Mouse (Mus musculus): ENCODE data around the gene Pkib. TPM values are rescaled to one million over a fixed set of nuclear protein-coding genes. Genes with fewer than 3 reads are reported as not detected.

The Pkib gene
- polyA plus RNA-seq, 2 experiments, result 0.55 to 0.58 TPM

DNA sequence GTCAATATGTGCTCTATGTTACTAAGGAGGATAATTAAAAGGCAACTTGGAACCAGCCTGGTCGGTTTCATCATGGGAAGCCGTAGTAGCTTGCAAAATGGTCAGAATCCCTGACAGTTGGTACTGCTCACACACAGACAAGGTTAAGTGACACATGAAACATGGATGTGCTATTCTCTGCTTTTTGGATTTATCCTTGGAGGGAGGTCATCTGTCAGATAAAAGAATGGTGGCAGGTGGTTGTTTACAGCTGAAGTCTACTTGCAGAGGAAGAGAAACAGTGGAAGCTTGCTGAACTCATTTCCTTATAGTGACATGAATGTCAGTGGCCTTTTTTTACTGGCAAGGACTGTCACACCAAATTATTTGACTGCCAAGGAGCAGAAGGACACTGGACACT, 32.5 kb downstream of the Pkib start:
- H3K9me3 ChIP-seq (ENCODE audit: control insufficient read depth, low read length), result no peaks in the 10 kb centered on the region
- 80% methylated on average over 2 of the region's 2 CpGs for WGBS (ENCODE audit: insufficient replicate concordance)
- no peak overlapping the region for H3K9ac ChIP-seq (replicated peaks)
- TF ChIP-seq CTCF (IDR thresholded peaks at IDR 0.05; ENCODE audit: low read depth) (no peak), EP300 (IDR thresholded peaks at IDR 0.05; ENCODE audit: low read depth) (no peak)
- no peaks in the 10 kb centered on the region for H3K4me1 ChIP-seq (replicated peaks; ENCODE audit: control insufficient read depth in 2 of 2, insufficient read depth in 2 of 2, low read length in 1 of 2)
- DNase-seq (ENCODE audit: low read depth in 3 of 3, low spot score in 3 of 3), result no peak
- no peak for ATAC-seq (ENCODE audit: insufficient read depth)
- no peak overlapping the region for H3K4me3 ChIP-seq (ENCODE audit: insufficient read depth in 1 of 2, low read depth in 2 of 2, low read length in 2 of 2)
- no peaks in the 10 kb centered on the region for H3K27me3 ChIP-seq (ENCODE audit: control insufficient read depth, insufficient read depth, low read length)
- H3K4me2 ChIP-seq (ENCODE audit: low read depth), result no peak overlapping the region
- H3K36me3 ChIP-seq (replicated peaks; ENCODE audit: control insufficient read depth, insufficient read depth, low read depth), result no peaks in the 10 kb centered on the region
- no peak overlapping the region for H3K27ac ChIP-seq

DNA sequence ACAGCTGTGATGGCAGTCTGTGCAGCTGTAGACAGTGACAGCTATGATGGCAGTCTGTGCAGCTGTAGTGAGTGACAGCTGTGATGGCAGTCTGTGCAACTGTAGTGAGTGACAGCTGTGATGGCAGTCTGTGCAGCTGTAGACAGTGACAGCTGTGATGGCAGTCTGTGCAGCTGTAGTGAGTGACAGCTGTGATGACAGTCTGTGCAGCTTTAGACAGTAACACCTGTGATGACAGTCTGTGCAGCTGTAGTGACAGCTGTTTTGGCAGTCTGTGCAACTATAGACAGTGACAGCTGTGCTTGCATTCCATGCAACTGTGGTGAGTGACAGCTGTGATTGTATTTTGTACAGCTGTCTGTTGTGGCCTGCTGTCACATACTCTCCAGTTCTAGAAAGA, 44.0 kb downstream of the Pkib start:
- no peak for DNase-seq (ENCODE audit: low read depth in 3 of 3, low spot score in 3 of 3)
- no peaks in the 10 kb centered on the region for H3K36me3 ChIP-seq (replicated peaks; ENCODE audit: control insufficient read depth, insufficient read depth, low read depth)
- ATAC-seq (ENCODE audit: insufficient read depth), result no peak

DNA sequence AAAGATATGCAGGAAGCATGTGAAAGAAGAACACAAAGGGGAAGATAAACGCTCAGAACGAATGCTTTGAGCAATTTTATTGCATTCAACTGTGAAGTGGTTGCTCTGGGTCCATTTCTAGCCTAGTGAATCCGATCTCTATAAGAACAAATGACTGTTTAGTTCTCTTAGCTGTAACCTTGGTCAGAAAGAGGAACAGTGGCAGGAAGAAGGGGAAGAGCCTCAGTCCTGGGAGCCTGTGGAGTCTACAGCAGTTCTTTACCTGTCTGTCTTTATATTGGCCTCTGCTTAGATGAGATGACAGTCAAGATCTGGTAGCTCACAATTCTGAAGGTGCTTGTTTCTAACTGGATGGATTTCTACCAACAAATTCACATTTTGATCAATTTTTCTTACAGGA, 56.2 kb downstream of the Pkib start:
- H3K27me3 ChIP-seq (ENCODE audit: control insufficient read depth, insufficient read depth, low read length), result no peaks in the 10 kb centered on the region
- H3K4me2 ChIP-seq (ENCODE audit: low read depth), result no peak overlapping the region
- no peaks in the 10 kb centered on the region for H3K36me3 ChIP-seq (replicated peaks; ENCODE audit: control insufficient read depth, insufficient read depth, low read depth)
- no peaks in the 10 kb centered on the region for H3K4me1 ChIP-seq (replicated peaks; ENCODE audit: control insufficient read depth in 2 of 2, insufficient read depth in 2 of 2, low read length in 1 of 2)
- no peak overlapping the region for H3K4me3 ChIP-seq (ENCODE audit: insufficient read depth in 1 of 2, low read depth in 2 of 2, low read length in 2 of 2)
- no peaks in the 10 kb centered on the region for H3K9me3 ChIP-seq (ENCODE audit: control insufficient read depth, low read length)
- ATAC-seq (ENCODE audit: insufficient read depth), result no peak
- H3K9ac ChIP-seq (replicated peaks), result no peak overlapping the region
- no peak for DNase-seq (ENCODE audit: low read depth in 3 of 3, low spot score in 3 of 3)
- no peak for TF ChIP-seq CTCF (IDR thresholded peaks at IDR 0.05; ENCODE audit: low read depth)
- TF ChIP-seq EP300 (IDR thresholded peaks at IDR 0.05; ENCODE audit: low read depth), result no peak
- 35% methylated on average over 3 of the region's 3 CpGs for WGBS (ENCODE audit: insufficient replicate concordance)
- no peak overlapping the region for H3K27ac ChIP-seq

More for the DNA sequence above, 44.0 kb downstream of the Pkib start:
- TF ChIP-seq CTCF (IDR thresholded peaks at IDR 0.05; ENCODE audit: low read depth) (no peak), EP300 (IDR thresholded peaks at IDR 0.05; ENCODE audit: low read depth) (no peak)
- Histone ChIP-seq H3K27ac (no peak overlapping the region), H3K9me3 (ENCODE audit: control insufficient read depth, low read length) (no peaks in the 10 kb centered on the region), H3K4me1 (replicated peaks; ENCODE audit: control insufficient read depth in 2 of 2, insufficient read depth in 2 of 2, low read length in 1 of 2) (no peaks in the 10 kb centered on the region), H3K4me2 (ENCODE audit: low read depth) (no peak overlapping the region), H3K27me3 (ENCODE audit: control insufficient read depth, insufficient read depth, low read length) (no peaks in the 10 kb centered on the region), H3K4me3 (ENCODE audit: insufficient read depth in 1 of 2, low read depth in 2 of 2, low read length in 2 of 2) (no peak overlapping the region), H3K9ac (replicated peaks) (no peak overlapping the region)

DNA sequence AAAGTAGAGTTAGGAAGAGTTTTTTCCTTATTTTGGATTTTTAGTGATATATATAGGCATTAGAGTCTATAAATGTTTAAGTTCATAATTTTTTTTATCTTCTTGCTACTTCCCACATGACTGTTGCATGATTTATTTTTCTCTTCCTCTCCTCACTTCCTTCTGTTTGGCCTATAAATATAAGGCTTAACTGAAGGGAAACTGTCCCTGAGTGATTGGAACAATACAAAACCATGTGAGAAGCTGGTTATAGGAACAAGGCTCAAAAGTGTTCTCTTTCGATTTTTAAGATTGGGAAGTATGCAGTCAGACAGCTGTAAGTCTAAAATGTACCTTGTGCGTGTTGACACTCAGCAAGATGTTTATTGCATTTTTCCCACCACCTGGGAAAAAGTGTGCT, 58.4 kb downstream of the Pkib start:
- 16% methylated on average over 2 of the region's 2 CpGs for WGBS (ENCODE audit: insufficient replicate concordance)
- no peak overlapping the region for H3K4me2 ChIP-seq (ENCODE audit: low read depth)

DNA sequence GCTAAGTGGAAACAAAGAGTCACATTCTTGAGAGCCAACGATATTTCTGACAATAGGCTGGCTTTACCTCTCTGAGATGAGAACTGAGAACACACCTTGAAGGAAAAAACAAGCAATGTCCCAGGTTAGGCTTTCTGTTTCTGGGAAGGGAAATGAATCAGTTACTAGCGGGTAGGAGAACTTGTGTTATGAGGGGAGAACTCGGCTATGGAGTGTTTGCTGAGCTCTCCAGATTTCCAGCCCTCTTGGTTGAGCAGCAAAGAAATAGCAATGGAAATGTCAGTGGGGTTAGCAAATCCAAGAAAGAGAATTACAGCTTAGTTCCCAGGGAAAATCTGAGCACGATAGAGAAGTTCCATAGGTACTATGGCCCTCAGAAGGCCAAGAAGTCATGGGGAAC, 70.5 kb downstream of the Pkib start:
- DNase-seq (ENCODE audit: low read depth in 3 of 3, low spot score in 3 of 3), result no peak
- H3K4me1 ChIP-seq (replicated peaks; ENCODE audit: control insufficient read depth in 2 of 2, insufficient read depth in 2 of 2, low read length in 1 of 2), result no peaks in the 10 kb centered on the region
- TF ChIP-seq CTCF (IDR thresholded peaks at IDR 0.05; ENCODE audit: low read depth), result no peak
- TF ChIP-seq EP300 (IDR thresholded peaks at IDR 0.05; ENCODE audit: low read depth), result no peak
- H3K4me2 ChIP-seq (ENCODE audit: low read depth), result no peak overlapping the region
- H3K9ac ChIP-seq (replicated peaks), result no peak overlapping the region
- H3K27me3 ChIP-seq (ENCODE audit: control insufficient read depth, insufficient read depth, low read length), result no peaks in the 10 kb centered on the region
- H3K36me3 ChIP-seq (replicated peaks; ENCODE audit: control insufficient read depth, insufficient read depth, low read depth), result no peaks in the 10 kb centered on the region
- no peak overlapping the region for H3K27ac ChIP-seq
- H3K4me3 ChIP-seq (ENCODE audit: insufficient read depth in 1 of 2, low read depth in 2 of 2, low read length in 2 of 2), result no peak overlapping the region
- no peak for ATAC-seq (ENCODE audit: insufficient read depth)
- WGBS (ENCODE audit: insufficient replicate concordance), result 64% methylated on average over 4 of the region's 4 CpGs
- H3K9me3 ChIP-seq (ENCODE audit: control insufficient read depth, low read length), result no peaks in the 10 kb centered on the region

More for the DNA sequence above, 58.4 kb downstream of the Pkib start:
- H3K9ac ChIP-seq (replicated peaks), result no peak overlapping the region
- ATAC-seq (ENCODE audit: insufficient read depth) (no peak), DNase-seq (ENCODE audit: low read depth in 3 of 3, low spot score in 3 of 3) (no peak)
- no peak overlapping the region for H3K4me3 ChIP-seq (ENCODE audit: insufficient read depth in 1 of 2, low read depth in 2 of 2, low read length in 2 of 2)
- H3K9me3 ChIP-seq (ENCODE audit: control insufficient read depth, low read length), result no peaks in the 10 kb centered on the region
- no peaks in the 10 kb centered on the region for H3K27me3 ChIP-seq (ENCODE audit: control insufficient read depth, insufficient read depth, low read length)
- H3K36me3 ChIP-seq (replicated peaks; ENCODE audit: control insufficient read depth, insufficient read depth, low read depth), result no peaks in the 10 kb centered on the region
- TF ChIP-seq CTCF (IDR thresholded peaks at IDR 0.05; ENCODE audit: low read depth), result no peak
- no peak for TF ChIP-seq EP300 (IDR thresholded peaks at IDR 0.05; ENCODE audit: low read depth)
- H3K4me1 ChIP-seq (replicated peaks; ENCODE audit: control insufficient read depth in 2 of 2, insufficient read depth in 2 of 2, low read length in 1 of 2), result no peaks in the 10 kb centered on the region
- H3K27ac ChIP-seq, result no peak overlapping the region

DNA sequence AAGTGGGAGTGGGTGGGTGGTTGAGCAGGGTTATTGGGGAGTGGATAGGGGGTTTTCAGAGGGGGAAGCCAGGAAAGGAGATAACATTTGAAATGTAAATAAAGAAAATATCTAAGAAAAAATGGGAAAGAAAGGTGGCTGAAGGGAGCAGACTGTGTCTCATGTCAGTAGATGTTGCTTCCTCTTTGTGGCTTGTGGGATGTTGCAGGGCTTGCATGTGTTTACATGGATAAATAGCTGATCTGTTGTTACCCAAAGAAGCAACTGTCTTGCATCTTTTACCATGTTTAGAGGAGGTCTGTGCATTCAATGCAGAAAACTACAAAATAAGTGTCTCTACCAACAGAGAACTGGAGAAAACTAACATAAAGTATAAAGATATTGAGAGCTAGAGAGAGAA, 89.3 kb downstream of the Pkib start:
- H3K27ac ChIP-seq, result no peak overlapping the region
- no peak for ATAC-seq (ENCODE audit: insufficient read depth)
- no peaks in the 10 kb centered on the region for H3K27me3 ChIP-seq (ENCODE audit: control insufficient read depth, insufficient read depth, low read length)
- H3K36me3 ChIP-seq (replicated peaks; ENCODE audit: control insufficient read depth, insufficient read depth, low read depth), result no peaks in the 10 kb centered on the region
- no peaks in the 10 kb centered on the region for H3K4me1 ChIP-seq (replicated peaks; ENCODE audit: control insufficient read depth in 2 of 2, insufficient read depth in 2 of 2, low read length in 1 of 2)
- no peak overlapping the region for H3K9ac ChIP-seq (replicated peaks)
- H3K4me3 ChIP-seq (ENCODE audit: insufficient read depth in 1 of 2, low read depth in 2 of 2, low read length in 2 of 2), result no peak overlapping the region
- no peak overlapping the region for H3K4me2 ChIP-seq (ENCODE audit: low read depth)
- H3K9me3 ChIP-seq (ENCODE audit: control insufficient read depth, low read length), result no peaks in the 10 kb centered on the region
- no peak for DNase-seq (ENCODE audit: low read depth in 3 of 3, low spot score in 3 of 3)
- TF ChIP-seq EP300 (IDR thresholded peaks at IDR 0.05; ENCODE audit: low read depth) (no peak), CTCF (IDR thresholded peaks at IDR 0.05; ENCODE audit: low read depth) (no peak)

Measured in liver, embryonic 14.5 days (tissue).